Mouse (Mus musculus): ENCODE results near the gene Gm49358. TPM values are rescaled to one million over a fixed set of nuclear protein-coding genes. Genes with fewer than 3 reads are reported as not detected.

The Gm49358 gene
- polyA plus RNA-seq, 1 experiment from 2014 or later: not detected

- Histone ChIP-seq H3K4me3 (ENCODE audit: low read depth, low read length) (no peak overlapping the region), H3K27ac (replicated peaks; ENCODE audit: low read depth, low read length) (no peak overlapping the region), H3K9me3 (ENCODE audit: control insufficient read depth, low read length) (no peaks in the 10 kb centered on the region), H3K9ac (ENCODE audit: low read length) (no peak overlapping the region), H3K36me3 (ENCODE audit: control insufficient read depth, insufficient read depth, low read length) (no peaks in the 10 kb centered on the region), H3K27me3 (ENCODE audit: control insufficient read depth, insufficient read depth, low read length) (no peaks in the 10 kb centered on the region), H3K4me1 (ENCODE audit: control insufficient read depth, insufficient read depth, low read length) (no peaks in the 10 kb centered on the region; the same call in 1 of the 2 replicates), H3K4me2 (ENCODE audit: low read depth, severe bottlenecking) (no peak overlapping the region)
- ATAC-seq (ENCODE audit: insufficient number of reproducible peaks, low FRiP score, low TSS enrichment, low read depth) (no peak), DNase-seq (ENCODE audit: low spot score) (no peak)
- 82% methylated on average over 7 of the region's 7 CpGs for WGBS
Measured at GRCm38 (mm10) chr10:86789146-86789672, 25.4 kb downstream of the Gm49358 start.

- H3K9me3 ChIP-seq (ENCODE audit: control insufficient read depth, low read length): no peaks in the 10 kb centered on the region
- no peaks in the 10 kb centered on the region for H3K36me3 ChIP-seq (ENCODE audit: control insufficient read depth, insufficient read depth, low read length)
- H3K27me3 ChIP-seq (ENCODE audit: control insufficient read depth, insufficient read depth, low read length): no peaks in the 10 kb centered on the region
- no peak overlapping the region for H3K9ac ChIP-seq (ENCODE audit: low read length)
- no peak for DNase-seq (ENCODE audit: low spot score)
- no peaks in the 10 kb centered on the region; the same call in 1 of the 2 replicates for H3K4me1 ChIP-seq (ENCODE audit: control insufficient read depth, insufficient read depth, low read length)
- H3K27ac ChIP-seq (replicated peaks; ENCODE audit: low read depth, low read length): no peak overlapping the region
- ATAC-seq (ENCODE audit: insufficient number of reproducible peaks, low FRiP score, low TSS enrichment, low read depth): no peak
- 78% methylated on average over 7 of the region's 7 CpGs for WGBS
- no peak overlapping the region for H3K4me3 ChIP-seq (ENCODE audit: low read depth, low read length)
- no peak overlapping the region for H3K4me2 ChIP-seq (ENCODE audit: low read depth, severe bottlenecking)
Measured at GRCm38 (mm10) chr10:86791507-86792184, 27.9 kb downstream of the Gm49358 start.

DNA sequence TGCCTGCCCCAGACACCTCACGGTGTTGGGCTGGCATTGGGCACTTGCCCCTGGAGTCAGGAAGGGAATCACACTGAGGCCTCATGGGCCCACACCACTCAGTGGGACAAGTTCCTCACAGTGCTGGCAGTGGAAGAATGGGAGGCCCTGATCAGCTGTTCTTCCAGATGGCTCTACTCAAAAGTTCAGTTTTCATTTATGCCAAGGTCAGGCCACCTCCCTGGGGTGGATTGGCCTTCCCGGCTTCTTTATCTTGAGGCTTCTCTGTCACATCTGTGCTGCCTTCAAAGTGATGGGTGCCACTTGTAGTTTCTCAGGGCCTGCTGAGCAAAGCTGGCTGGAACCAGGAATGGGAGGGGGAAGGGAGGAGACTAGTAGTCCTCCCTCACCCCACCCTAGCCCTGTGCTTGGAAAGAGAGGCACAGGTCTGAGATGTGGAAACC is 29.8 kb downstream of the Gm49358 start:
- no peaks in the 10 kb centered on the region for H3K36me3 ChIP-seq (ENCODE audit: control insufficient read depth, insufficient read depth, low read length)
- no peak overlapping the region for H3K4me3 ChIP-seq (ENCODE audit: low read depth, low read length)
- no peak overlapping the region for H3K9ac ChIP-seq (ENCODE audit: low read length)
- WGBS: 69% methylated on average over 2 of the region's 2 CpGs
- ATAC-seq (ENCODE audit: insufficient number of reproducible peaks, low FRiP score, low TSS enrichment, low read depth) (no peak), DNase-seq (ENCODE audit: low spot score) (no peak)
- H3K4me2 ChIP-seq (ENCODE audit: low read depth, severe bottlenecking): no peak overlapping the region
- no peaks in the 10 kb centered on the region for H3K27me3 ChIP-seq (ENCODE audit: control insufficient read depth, insufficient read depth, low read length)
- no peaks in the 10 kb centered on the region for H3K9me3 ChIP-seq (ENCODE audit: control insufficient read depth, low read length)
- H3K4me1 ChIP-seq (ENCODE audit: control insufficient read depth, insufficient read depth, low read length): no peaks in the 10 kb centered on the region
- no peak overlapping the region for H3K27ac ChIP-seq (replicated peaks; ENCODE audit: low read depth, low read length)

GRCm38 (mm10) chr10:86794196-86794595 is 30.4 kb downstream of the Gm49358 start:
- Histone ChIP-seq H3K27ac (replicated peaks; ENCODE audit: low read depth, low read length) (no peak overlapping the region), H3K4me1 (ENCODE audit: control insufficient read depth, insufficient read depth, low read length) (no peaks in the 10 kb centered on the region), H3K9ac (ENCODE audit: low read length) (no peak overlapping the region), H3K9me3 (ENCODE audit: control insufficient read depth, low read length) (no peaks in the 10 kb centered on the region), H3K36me3 (ENCODE audit: control insufficient read depth, insufficient read depth, low read length) (no peaks in the 10 kb centered on the region), H3K4me3 (ENCODE audit: low read depth, low read length) (no peak overlapping the region), H3K4me2 (ENCODE audit: low read depth, severe bottlenecking) (no peak overlapping the region), H3K27me3 (ENCODE audit: control insufficient read depth, insufficient read depth, low read length) (no peaks in the 10 kb centered on the region)
- DNase-seq (ENCODE audit: low spot score) (no peak), ATAC-seq (ENCODE audit: insufficient number of reproducible peaks, low FRiP score, low TSS enrichment, low read depth) (no peak)
- WGBS: 90% methylated on average over 4 of the region's 4 CpGs

DNA sequence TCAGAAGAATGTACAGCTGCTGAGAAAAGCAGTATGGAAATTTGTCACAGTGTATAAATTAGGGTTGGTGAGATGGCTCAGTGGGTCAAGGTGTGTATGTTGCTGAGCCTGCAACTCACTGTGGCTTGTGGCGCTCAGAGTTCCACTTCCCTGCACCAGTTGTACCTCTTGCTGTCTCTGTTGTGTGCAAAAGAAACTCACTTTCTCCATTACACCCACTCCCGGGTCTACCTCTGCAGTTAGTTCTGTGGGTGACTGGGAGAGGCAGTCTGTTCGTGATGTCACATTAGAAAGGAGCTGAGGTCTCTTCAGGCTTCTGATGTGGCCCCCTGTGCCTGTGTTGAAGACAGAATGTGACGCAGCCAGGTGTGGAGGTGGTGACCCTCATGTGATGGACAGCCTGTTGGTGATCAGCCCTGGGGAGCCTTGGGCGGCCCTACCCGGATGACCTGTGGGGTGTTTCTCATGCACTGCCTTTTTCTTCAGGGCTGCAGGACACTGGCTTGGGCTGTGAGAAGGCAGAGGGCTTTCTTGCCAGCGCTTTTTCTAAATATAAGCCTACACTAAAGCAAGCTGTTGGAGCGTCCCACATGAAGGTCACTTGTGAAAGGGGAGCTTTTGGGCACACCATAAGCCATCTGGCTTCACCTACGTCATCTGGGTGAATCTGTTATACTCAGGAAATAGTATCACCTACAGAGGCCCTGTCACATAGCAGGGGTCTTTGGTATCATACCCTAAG is 31.2 kb downstream of the Gm49358 start:
- Histone ChIP-seq H3K27ac (replicated peaks; ENCODE audit: low read depth, low read length) (no peak overlapping the region), H3K27me3 (ENCODE audit: control insufficient read depth, insufficient read depth, low read length) (no peaks in the 10 kb centered on the region), H3K4me2 (ENCODE audit: low read depth, severe bottlenecking) (no peak overlapping the region), H3K9ac (ENCODE audit: low read length) (no peak overlapping the region), H3K36me3 (ENCODE audit: control insufficient read depth, insufficient read depth, low read length) (no peaks in the 10 kb centered on the region), H3K4me1 (ENCODE audit: control insufficient read depth, insufficient read depth, low read length) (no peaks in the 10 kb centered on the region), H3K4me3 (ENCODE audit: low read depth, low read length) (no peak overlapping the region), H3K9me3 (ENCODE audit: control insufficient read depth, low read length) (no peaks in the 10 kb centered on the region)
- no peak for DNase-seq (ENCODE audit: low spot score)
- ATAC-seq (ENCODE audit: insufficient number of reproducible peaks, low FRiP score, low TSS enrichment, low read depth): no peak
- WGBS: 86% methylated on average over 9 of the region's 9 CpGs

DNA sequence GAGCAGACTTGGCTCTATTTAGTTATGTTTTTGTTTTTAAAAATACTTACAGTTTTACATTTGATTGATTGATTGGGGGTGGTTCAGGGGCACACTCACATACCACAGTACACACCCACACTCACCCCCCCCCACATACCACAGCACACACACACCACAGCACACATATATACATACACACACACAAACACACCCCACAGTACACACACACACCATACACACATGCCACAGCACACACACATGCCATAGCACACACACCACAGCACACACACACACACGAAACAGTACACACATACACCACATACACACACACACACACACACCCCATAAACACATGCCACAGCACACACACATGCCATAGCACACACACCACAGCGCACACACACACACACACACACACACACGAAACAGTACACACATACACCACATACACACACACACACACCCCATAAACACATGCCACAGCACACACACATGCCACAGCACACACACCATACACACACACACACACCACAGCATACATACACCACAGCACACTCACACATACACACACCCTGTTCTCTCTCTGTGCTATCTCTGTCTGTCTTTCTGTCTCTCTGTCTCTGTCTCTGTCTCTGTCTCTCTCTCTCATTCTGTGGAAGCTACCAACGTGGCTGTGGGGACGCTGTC is 32.4 kb downstream of the Gm49358 start:
- Histone ChIP-seq H3K9ac (ENCODE audit: low read length) (no peak overlapping the region), H3K4me2 (ENCODE audit: low read depth, severe bottlenecking) (no peak overlapping the region), H3K27me3 (ENCODE audit: control insufficient read depth, insufficient read depth, low read length) (no peaks in the 10 kb centered on the region), H3K9me3 (ENCODE audit: control insufficient read depth, low read length) (no peaks in the 10 kb centered on the region), H3K4me3 (ENCODE audit: low read depth, low read length) (no peak overlapping the region), H3K36me3 (ENCODE audit: control insufficient read depth, insufficient read depth, low read length) (no peaks in the 10 kb centered on the region), H3K4me1 (ENCODE audit: control insufficient read depth, insufficient read depth, low read length) (no peaks in the 10 kb centered on the region), H3K27ac (replicated peaks; ENCODE audit: low read depth, low read length) (no peak overlapping the region)
- DNase-seq (ENCODE audit: low spot score): no peak
- 94% methylated on average over 5 of the region's 5 CpGs for WGBS
- ATAC-seq (ENCODE audit: insufficient number of reproducible peaks, low FRiP score, low TSS enrichment, low read depth): no peak

DNA sequence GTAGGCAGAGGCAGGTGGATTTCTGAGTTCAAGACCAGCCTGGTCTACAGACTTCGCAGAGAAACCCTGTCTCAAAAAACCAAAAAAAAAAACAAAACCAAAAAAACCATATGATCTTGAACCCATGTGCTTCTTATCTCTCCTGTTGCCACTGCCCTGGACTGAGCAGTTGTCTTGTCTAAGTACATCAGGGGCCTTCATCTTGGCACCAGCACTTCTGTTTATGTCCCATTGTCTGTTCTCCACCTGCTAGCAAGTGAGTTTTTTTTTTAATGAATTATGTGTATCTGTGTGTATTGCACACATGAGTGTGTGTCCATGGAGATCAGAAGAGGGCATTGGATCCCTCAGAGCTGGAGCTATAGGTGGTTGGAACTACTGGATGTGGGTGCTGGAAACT is 43.6 kb downstream of the Gm49358 start:
- no peak overlapping the region for H3K4me3 ChIP-seq (ENCODE audit: low read depth, low read length)
- H3K9ac ChIP-seq (ENCODE audit: low read length): no peak overlapping the region
- no peaks in the 10 kb centered on the region for H3K9me3 ChIP-seq (ENCODE audit: control insufficient read depth, low read length)
- DNase-seq (ENCODE audit: low spot score) (no peak), ATAC-seq (ENCODE audit: insufficient number of reproducible peaks, low FRiP score, low TSS enrichment, low read depth) (no peak)
- H3K27me3 ChIP-seq (ENCODE audit: control insufficient read depth, insufficient read depth, low read length): no peaks in the 10 kb centered on the region
- no peak overlapping the region for H3K4me2 ChIP-seq (ENCODE audit: low read depth, severe bottlenecking)
- WGBS: 96% methylated on average over 1 of the region's 1 CpGs
- H3K36me3 ChIP-seq (ENCODE audit: control insufficient read depth, insufficient read depth, low read length): no peaks in the 10 kb centered on the region
- H3K4me1 ChIP-seq (ENCODE audit: control insufficient read depth, insufficient read depth, low read length): no peaks in the 10 kb centered on the region
- no peak overlapping the region for H3K27ac ChIP-seq (replicated peaks; ENCODE audit: low read depth, low read length)

DNA sequence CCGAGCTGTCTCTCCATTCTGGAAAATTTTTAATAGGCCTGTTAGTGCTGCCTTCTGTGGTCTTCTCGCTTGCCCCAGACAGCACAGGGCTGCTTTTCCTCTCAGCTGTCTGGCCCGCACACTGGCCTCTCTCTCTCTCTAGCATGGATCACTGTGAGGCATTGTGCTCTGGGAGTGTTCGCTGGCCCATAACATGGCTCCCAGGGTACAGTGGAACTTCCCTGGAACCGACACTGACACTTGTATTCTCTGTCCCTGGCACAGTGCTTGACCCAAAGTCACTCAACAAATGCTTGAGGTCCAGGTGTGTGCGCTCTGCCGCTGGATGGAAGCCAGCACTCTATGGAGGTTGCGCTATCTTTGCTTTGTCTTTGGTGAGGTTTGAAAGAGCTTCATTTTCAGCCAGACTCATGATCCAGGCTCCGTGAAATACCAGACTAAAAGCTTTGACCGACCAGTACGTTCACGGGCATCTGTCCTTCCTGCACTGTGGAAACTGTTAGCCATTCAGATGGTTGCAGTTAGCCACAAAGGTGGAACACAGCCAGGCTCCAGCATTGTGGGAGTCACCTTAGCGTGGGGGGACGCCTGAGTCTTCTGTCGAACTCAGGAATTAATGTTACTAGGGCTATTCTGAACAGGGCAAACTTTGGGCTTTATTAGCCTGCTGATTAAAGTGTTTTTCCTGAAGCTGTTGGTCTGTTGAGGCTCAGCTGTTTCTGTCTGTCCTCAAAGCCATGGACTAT is 44.4 kb downstream of the Gm49358 start:
- DNase-seq (ENCODE audit: low spot score) (no peak), ATAC-seq (ENCODE audit: insufficient number of reproducible peaks, low FRiP score, low TSS enrichment, low read depth) (no peak)
- Histone ChIP-seq H3K4me2 (ENCODE audit: low read depth, severe bottlenecking) (no peak overlapping the region), H3K27me3 (ENCODE audit: control insufficient read depth, insufficient read depth, low read length) (no peaks in the 10 kb centered on the region), H3K4me3 (ENCODE audit: low read depth, low read length) (no peak overlapping the region), H3K4me1 (ENCODE audit: control insufficient read depth, insufficient read depth, low read length) (no peaks in the 10 kb centered on the region), H3K9me3 (ENCODE audit: control insufficient read depth, low read length) (no peaks in the 10 kb centered on the region), H3K27ac (replicated peaks; ENCODE audit: low read depth, low read length) (no peak overlapping the region), H3K9ac (ENCODE audit: low read length) (no peak overlapping the region), H3K36me3 (ENCODE audit: control insufficient read depth, insufficient read depth, low read length) (no peaks in the 10 kb centered on the region)
- 91% methylated on average over 15 of the region's 15 CpGs for WGBS
